Mouse (Mus musculus): Measurements from ENCODE around the gene Tmem220. TPM values are rescaled to one million over a fixed set of nuclear protein-coding genes. Genes with fewer than 3 reads are reported as not detected.

Tmem220 gene
- total and polyA plus RNA-seq, 3 experiments = 0.30 to 1.6 (median 0.36) TPM

DNA sequence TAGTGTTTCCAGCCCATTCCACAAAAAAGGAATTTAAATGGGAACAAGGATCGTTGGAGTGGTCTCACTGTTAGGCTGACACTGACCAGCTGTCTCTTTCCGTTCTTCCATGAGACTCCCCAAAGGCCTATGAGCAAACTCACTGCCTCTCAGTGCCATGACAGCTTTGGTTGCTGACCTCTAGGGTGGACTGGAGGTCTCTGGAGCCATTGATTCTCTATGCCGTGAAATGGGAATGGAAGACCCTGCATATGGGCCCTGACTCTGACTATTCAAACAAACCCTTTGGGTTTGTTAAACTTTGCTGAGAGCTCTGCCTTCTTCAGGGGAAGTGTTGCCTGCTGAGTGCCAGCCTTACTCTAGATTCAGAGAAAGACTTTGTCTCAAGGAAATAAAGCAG lies 42.8 kb downstream of the Tmem220 start:
- H3K36me3 ChIP-seq (replicated peaks in 1 of 2; ENCODE audit: control insufficient read depth in 1 of 2, insufficient read depth in 1 of 2, low read length in 1 of 2) = peaks cover 29 to 55% of the 10 kb centered on the region in 2 experiments
- no peaks in the 10 kb centered on the region for H3K79me2 ChIP-seq (replicated peaks; ENCODE audit: control insufficient read depth, extremely low read depth, insufficient read depth, poor library complexity, severe bottlenecking)
- H3K9me3 ChIP-seq (replicated peaks; ENCODE audit: low read length) = no peaks in the 10 kb centered on the region
- peaks cover 0 to 2% of the 10 kb centered on the region in 2 experiments; a peak in 2 of 4 replicates for H3K4me1 ChIP-seq (ENCODE audit: control insufficient read depth in 1 of 2, insufficient read depth in 2 of 2)
- in situ Hi-C loops (cut with MboI; ENCODE audit: low pct_ligation_motif_present, low pct_unique_long_range_greater_than_20kb, low sequenced_read_pairs) = no loop called here
- DNase-seq (ENCODE audit: extremely low read depth) = no peak
- dilution Hi-C loops (cut with MboI; ENCODE audit: extremely low pct_ligation_motif_present, extremely low pct_unique_long_range_greater_than_20kb, low sequenced_read_pairs) = no loop called here
- no peak for TF ChIP-seq MXI1 (IDR thresholded peaks at IDR 0.05; ENCODE audit: low read depth, low read length)
- no peak for TF ChIP-seq ZMIZ1 (IDR thresholded peaks at IDR 0.05; ENCODE audit: low read depth, low read length)
- TF ChIP-seq HCFC1 (IDR thresholded peaks at IDR 0.05; ENCODE audit: low read depth, low read length) = no peak
- no peak for TF ChIP-seq POLR2A (IDR thresholded peaks at IDR 0.05; ENCODE audit: low read depth, low read length)
- TF ChIP-seq MAFK (IDR thresholded peaks at IDR 0.05; ENCODE audit: insufficient replicate concordance, low read length) = no peak
- 0 out of 2 replicates have a peak, but pooled peaks have one; percentile 52 for TF ChIP-seq POLR2AphosphoS2 (IDR thresholded peaks at IDR 0.05; ENCODE audit: low read depth, low read length)
- TF ChIP-seq JUND (conservative IDR thresholded peaks at IDR 0.05; ENCODE audit: low read depth, low read length) = no peak
- no peak overlapping the region for H3K27ac ChIP-seq (ENCODE audit: insufficient read depth, low read depth)
- H3K27me3 ChIP-seq (replicated peaks) = peaks cover 3% of the 10 kb centered on the region
- H3K4me3 ChIP-seq (replicated peaks in 1 of 3; ENCODE audit: low read depth in 2 of 3, low read length in 2 of 3, poor library complexity in 1 of 3) = no peak overlapping the region
- H3K4me2 ChIP-seq (ENCODE audit: insufficient read depth, low read depth, poor library complexity, severe bottlenecking) = no peak overlapping the region
- no peak overlapping the region for H3K9ac ChIP-seq (ENCODE audit: insufficient read depth, low read depth)

DNA sequence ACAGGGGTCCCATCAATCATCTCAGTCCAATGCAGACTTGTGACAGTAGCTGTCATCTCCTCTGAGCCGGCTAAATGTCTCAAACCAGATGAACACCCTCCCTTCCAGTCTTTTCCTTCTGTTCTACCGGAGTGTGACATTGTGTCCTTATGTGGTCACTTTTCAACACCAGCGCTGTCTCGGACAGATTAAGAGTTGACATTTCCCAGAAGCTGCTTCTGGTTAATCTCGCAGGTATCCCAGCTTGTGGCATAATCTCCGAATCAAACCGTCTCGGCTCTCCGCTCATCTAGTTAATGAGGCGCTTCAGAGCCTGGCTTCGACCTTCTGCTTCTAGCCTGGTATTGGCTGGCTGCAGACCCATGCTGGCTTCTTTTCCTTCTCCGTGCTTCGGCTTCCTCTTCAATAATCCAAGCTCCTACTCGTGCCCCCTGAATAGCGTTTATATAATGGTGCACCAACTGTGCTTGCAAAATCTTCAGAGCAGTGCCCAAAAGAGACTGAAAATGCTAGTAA lies 47.7 kb downstream of the Tmem220 start:
- H3K36me3 ChIP-seq (replicated peaks in 1 of 2; ENCODE audit: control insufficient read depth in 1 of 2, insufficient read depth in 1 of 2, low read length in 1 of 2) = peaks cover 0 to 10% of the 10 kb centered on the region in 2 experiments
- no peak overlapping the region for H3K4me3 ChIP-seq (replicated peaks in 1 of 3; ENCODE audit: low read depth in 2 of 3, low read length in 2 of 3, poor library complexity in 1 of 3)
- TF ChIP-seq ELF1 (IDR thresholded peaks at IDR 0.05; ENCODE audit: low read depth, low read length) (no peak), JUN (IDR thresholded peaks at IDR 0.05; ENCODE audit: insufficient read depth, low read depth, low read length) (no peak), MXI1 (IDR thresholded peaks at IDR 0.05; ENCODE audit: low read depth, low read length) (no peak), NRF1 (IDR thresholded peaks at IDR 0.05; ENCODE audit: low read depth, low read length) (no peak), PAX5 (IDR thresholded peaks at IDR 0.05; ENCODE audit: low read length) (no peak)
- no peak overlapping the region for H3K9ac ChIP-seq (ENCODE audit: insufficient read depth, low read depth)
- H3K4me2 ChIP-seq (ENCODE audit: insufficient read depth, low read depth, poor library complexity, severe bottlenecking) = no peak overlapping the region
- no peaks in the 10 kb centered on the region for H3K79me2 ChIP-seq (replicated peaks; ENCODE audit: control insufficient read depth, extremely low read depth, insufficient read depth, poor library complexity, severe bottlenecking)
- in situ Hi-C loops (cut with MboI; ENCODE audit: low pct_ligation_motif_present, low pct_unique_long_range_greater_than_20kb, low sequenced_read_pairs) (no loop called here), dilution Hi-C loops (cut with MboI; ENCODE audit: extremely low pct_ligation_motif_present, extremely low pct_unique_long_range_greater_than_20kb, low sequenced_read_pairs) (no loop called here)
- peaks cover 21% of the 10 kb centered on the region for H3K27me3 ChIP-seq (replicated peaks)
- peaks cover 2 to 3% of the 10 kb centered on the region in 2 experiments; a peak in 2 of 4 replicates for H3K4me1 ChIP-seq (ENCODE audit: control insufficient read depth in 1 of 2, insufficient read depth in 2 of 2)
- H3K27ac ChIP-seq (ENCODE audit: insufficient read depth, low read depth) = no peak overlapping the region
- DNase-seq (ENCODE audit: extremely low read depth) = no peak
- H3K9me3 ChIP-seq (replicated peaks; ENCODE audit: low read length) = no peaks in the 10 kb centered on the region

DNA sequence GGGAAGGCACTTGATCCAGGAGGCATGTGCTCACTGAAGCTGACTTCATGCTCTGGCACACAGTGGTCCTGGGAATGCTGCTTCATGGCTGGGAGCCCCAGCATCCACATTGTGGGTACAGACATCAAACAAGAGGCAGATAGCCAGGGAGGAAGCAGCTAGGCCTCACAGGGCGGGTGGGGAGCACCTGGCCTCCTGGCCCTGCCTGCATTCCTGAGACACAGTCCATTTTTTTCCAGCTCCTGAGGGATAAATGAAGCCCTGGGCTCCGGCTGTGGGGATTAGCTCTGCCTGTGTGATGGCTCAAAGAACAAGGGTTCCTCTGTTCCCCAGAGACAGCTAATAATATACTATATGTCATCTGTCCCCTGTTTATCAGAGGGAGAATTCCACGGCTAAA lies 50.1 kb downstream of the Tmem220 start:
- no peak for DNase-seq (ENCODE audit: extremely low read depth)
- H3K9me3 ChIP-seq (replicated peaks; ENCODE audit: low read length) = no peaks in the 10 kb centered on the region
- TF ChIP-seq MAX (IDR thresholded peaks at IDR 0.05; ENCODE audit: low read length) (no peak), ETS1 (conservative IDR thresholded peaks at IDR 0.05; ENCODE audit: low read depth, low read length) (no peak), MAZ (IDR thresholded peaks at IDR 0.05; ENCODE audit: low read depth, low read length) (no peak), POLR2AphosphoS2 (IDR thresholded peaks at IDR 0.05; ENCODE audit: low read depth, low read length) (no peak), CTCF (conservative IDR thresholded peaks at IDR 0.05 in 1 of 2, IDR thresholded peaks at IDR 0.05 in 1 of 2; ENCODE audit: low read depth in 2 of 2, low read length in 2 of 2) (no peak), E2F4 (IDR thresholded peaks at IDR 0.05; ENCODE audit: insufficient replicate concordance, low read depth, low read length) (no peak), MEF2A (IDR thresholded peaks at IDR 0.05; ENCODE audit: borderline replicate concordance, low read depth, low read length) (no peak)
- peaks cover 38% of the 10 kb centered on the region for H3K27me3 ChIP-seq (replicated peaks)
- no peak overlapping the region for H3K9ac ChIP-seq (ENCODE audit: insufficient read depth, low read depth)
- H3K79me2 ChIP-seq (replicated peaks; ENCODE audit: control insufficient read depth, extremely low read depth, insufficient read depth, poor library complexity, severe bottlenecking) = no peaks in the 10 kb centered on the region
- no peak overlapping the region for H3K27ac ChIP-seq (ENCODE audit: insufficient read depth, low read depth)
- dilution Hi-C loops (cut with MboI; ENCODE audit: extremely low pct_ligation_motif_present, extremely low pct_unique_long_range_greater_than_20kb, low sequenced_read_pairs) (no loop called here), in situ Hi-C loops (cut with MboI; ENCODE audit: low pct_ligation_motif_present, low pct_unique_long_range_greater_than_20kb, low sequenced_read_pairs) (loop anchor here (5.0 kb wide), 1 partner anchor 168 kb away; no protein-coding TSS in a partner anchor)
- no peaks in the 10 kb centered on the region for H3K36me3 ChIP-seq (replicated peaks in 1 of 2; ENCODE audit: control insufficient read depth in 1 of 2, insufficient read depth in 1 of 2, low read length in 1 of 2)
- no peak overlapping the region for H3K4me3 ChIP-seq (replicated peaks in 1 of 3; ENCODE audit: low read depth in 2 of 3, low read length in 2 of 3, poor library complexity in 1 of 3)
- no peak overlapping the region for H3K4me2 ChIP-seq (ENCODE audit: insufficient read depth, low read depth, poor library complexity, severe bottlenecking)
- peaks cover 0 to 3% of the 10 kb centered on the region in 2 experiments; a peak in 1 of 4 replicates for H3K4me1 ChIP-seq (ENCODE audit: control insufficient read depth in 1 of 2, insufficient read depth in 2 of 2)

Measured in CH12.LX (cell line).